Mouse (Mus musculus) heart, embryonic 16.5 days (tissue): ENCODE measurements at regions not wholly inside any gene's neighbourhood (a gene's known extent, or its start where the extent isn't known, plus 50 kb on each side); places are given as distances from the start of the nearest gene placed in this dataset.

Experiments
- ATAC-seq: fragments of 200-750 bp; cut with Nextera tagmentation; replicated peaks from 2 replicates; pipeline ENCODE4 v1.8.0; 2017; ENCODE audit warnings: moderate number of reproducible peaks; ENCODE audit not compliant: insufficient read depth, low FRiP score; ENCODE audit errors: extremely low read depth
- H3K27ac ChIP-seq: fragments of 300-500 bp; sonication (generic); 2 replicates; pipeline ENCODE4 v1.5.1; 2014; ENCODE audit warnings: mild to moderate bottlenecking, low read length, control low read depth, moderate library complexity
- H3K27me3 ChIP-seq: fragments of 300-500 bp; sonication (generic); 2 replicates; pipeline ENCODE4 v1.6.1; 2014; ENCODE audit warnings: low read length, mixed read lengths; ENCODE audit not compliant: control insufficient read depth, insufficient read depth
- H3K36me3 ChIP-seq: fragments of 300-500 bp; sonication (generic); 2 replicates; pipeline ENCODE4 v1.6.1; 2014; ENCODE audit not compliant: control insufficient read depth, insufficient read depth
- H3K4me1 ChIP-seq: fragments of 300-500 bp; sonication (generic); 2 replicates; pipeline ENCODE4 v1.6.1; 2014; ENCODE audit warnings: low read length, mixed read lengths; ENCODE audit not compliant: control insufficient read depth, insufficient read depth
- H3K4me2 ChIP-seq: fragments of 300-500 bp; sonication (generic); 2 replicates; pipeline ENCODE4 v1.6.1; 2014; ENCODE audit warnings: low read depth, mild to moderate bottlenecking, control low read depth, low read length
- H3K4me3 ChIP-seq: fragments of 300-500 bp; sonication (generic); 2 replicates; pipeline ENCODE4 v1.5.1; 2014; ENCODE audit warnings: mild to moderate bottlenecking, control low read depth, low read length
- H3K9ac ChIP-seq: fragments of 300-500 bp; sonication (generic); 2 replicates; pipeline ENCODE4 v1.6.1; 2014; ENCODE audit warnings: low read length, control low read depth
- H3K9me3 ChIP-seq: fragments of 300-500 bp; sonication (generic); replicated peaks from 2 replicates; pipeline ENCODE4 v1.6.1; 2016; ENCODE audit warnings: low read length; ENCODE audit not compliant: control insufficient read depth
- WGBS: fragments of 180-500 bp; shearing (Covaris S2); extraction: QIAGEN DNeasy Blood & Tissue Kit; methylation state at CpG from one replicate; pipeline ENCODE4 v1.1.7; 2014; 5-methylcytosine and 5-hydroxymethylcytosine counted together

- no peak for ATAC-seq
- H3K36me3 ChIP-seq, result no peaks in the 10 kb centered on the region
- 58% methylated on average over 4 of the region's 4 CpGs for WGBS
- H3K4me3 ChIP-seq, result no peak overlapping the region
- H3K27ac ChIP-seq, result 0 out of 2 replicates have a peak overlapping the region, but pooled peaks have one; percentile 12
- no peak overlapping the region for H3K4me2 ChIP-seq
- no peaks in the 10 kb centered on the region for H3K9me3 ChIP-seq
- 0 out of 2 replicates have a peak, but pooled peaks cover 5% of the 10 kb centered on the region for H3K4me1 ChIP-seq
- H3K9ac ChIP-seq, result no peak overlapping the region
- H3K27me3 ChIP-seq, result no peaks in the 10 kb centered on the region
Observed at GRCm38 (mm10) chr6:93462861-93463260, 519.6 kb upstream of the Adamts9 start.

- 48% methylated on average over 3 of the region's 3 CpGs for WGBS
- no peaks in the 10 kb centered on the region for H3K27me3 ChIP-seq
- H3K4me2 ChIP-seq, result no peak overlapping the region
- no peak overlapping the region for H3K9ac ChIP-seq
- H3K9me3 ChIP-seq, result no peaks in the 10 kb centered on the region
- H3K36me3 ChIP-seq, result no peaks in the 10 kb centered on the region
- peak; percentile 86 for ATAC-seq
- H3K4me3 ChIP-seq, result no peak overlapping the region
- 0 out of 2 replicates have a peak, but pooled peaks cover 5% of the 10 kb centered on the region for H3K4me1 ChIP-seq
- H3K27ac ChIP-seq, result peak overlapping the region; percentile 93
Observed at GRCm38 (mm10) chr6:93461374-93461773, 518.1 kb upstream of the Adamts9 start.

- no peak overlapping the region for H3K4me2 ChIP-seq
- no peaks in the 10 kb centered on the region for H3K9me3 ChIP-seq
- H3K27ac ChIP-seq, result no peak overlapping the region
- H3K36me3 ChIP-seq, result no peaks in the 10 kb centered on the region
- 0 out of 2 replicates have a peak, but pooled peaks cover 4% of the 10 kb centered on the region for H3K4me1 ChIP-seq
- H3K4me3 ChIP-seq, result no peak overlapping the region
- H3K9ac ChIP-seq, result no peak overlapping the region
- 78% methylated on average over 4 of the region's 4 CpGs for WGBS
- no peak for ATAC-seq
- no peaks in the 10 kb centered on the region for H3K27me3 ChIP-seq
Observed at GRCm38 (mm10) chr6:93457613-93458012, 514.3 kb upstream of the Adamts9 start.

- WGBS, result 86% methylated on average over 9 of the region's 9 CpGs
- no peak overlapping the region for H3K4me3 ChIP-seq
- H3K4me2 ChIP-seq, result no peak overlapping the region
- H3K9me3 ChIP-seq, result no peaks in the 10 kb centered on the region
- no peaks in the 10 kb centered on the region for H3K36me3 ChIP-seq
- 0 out of 2 replicates have a peak, but pooled peaks cover 2% of the 10 kb centered on the region for H3K4me1 ChIP-seq
- no peak overlapping the region for H3K27ac ChIP-seq
- no peak overlapping the region for H3K9ac ChIP-seq
- ATAC-seq, result no peak
- no peaks in the 10 kb centered on the region for H3K27me3 ChIP-seq
Observed at GRCm38 (mm10) chr6:93456383-93457033, 513.2 kb upstream of the Adamts9 start.

GRCm38 (mm10) chr6:93445568-93445967, 502.3 kb upstream of the Adamts9 start:
- Histone ChIP-seq H3K4me2 (no peak overlapping the region), H3K36me3 (no peaks in the 10 kb centered on the region), H3K4me1 (no peaks in the 10 kb centered on the region), H3K9ac (no peak overlapping the region), H3K27me3 (no peaks in the 10 kb centered on the region), H3K9me3 (no peaks in the 10 kb centered on the region), H3K27ac (no peak overlapping the region), H3K4me3 (no peak overlapping the region)
- ATAC-seq, result peak; percentile 63; the same call in 1 of the 2 replicates
- 64% methylated on average over 16 of the region's 16 CpGs for WGBS

GRCm38 (mm10) chr6:93445124-93445523, 501.8 kb upstream of the Adamts9 start:
- H3K4me3 ChIP-seq, result no peak overlapping the region
- no peaks in the 10 kb centered on the region for H3K36me3 ChIP-seq
- 53% methylated on average over 5 of the region's 5 CpGs for WGBS
- H3K4me1 ChIP-seq, result no peaks in the 10 kb centered on the region
- no peak overlapping the region for H3K9ac ChIP-seq
- ATAC-seq, result no peak
- no peak overlapping the region for H3K27ac ChIP-seq
- H3K4me2 ChIP-seq, result no peak overlapping the region
- no peaks in the 10 kb centered on the region for H3K27me3 ChIP-seq
- H3K9me3 ChIP-seq, result no peaks in the 10 kb centered on the region

- no peak for ATAC-seq
- Histone ChIP-seq H3K27me3 (no peaks in the 10 kb centered on the region), H3K36me3 (no peaks in the 10 kb centered on the region), H3K27ac (peak overlapping the region; percentile 11; the same call in 1 of the 2 replicates), H3K4me3 (no peak overlapping the region), H3K9me3 (no peaks in the 10 kb centered on the region), H3K9ac (no peak overlapping the region), H3K4me1 (no peaks in the 10 kb centered on the region), H3K4me2 (no peak overlapping the region)
- WGBS, result 39% methylated on average over 11 of the region's 11 CpGs
Observed at GRCm38 (mm10) chr6:93443766-93444557, 500.7 kb upstream of the Adamts9 start.

GRCm38 (mm10) chr6:93433446-93433845, 490.2 kb upstream of the Adamts9 start:
- no peak overlapping the region for H3K9ac ChIP-seq
- no peak overlapping the region for H3K4me2 ChIP-seq
- 0 out of 2 replicates have a peak, but pooled peaks cover 2% of the 10 kb centered on the region for H3K9me3 ChIP-seq
- no peaks in the 10 kb centered on the region for H3K4me1 ChIP-seq
- H3K27ac ChIP-seq, result no peak overlapping the region
- WGBS, result 97% methylated on average over 1 of the region's 1 CpGs
- ATAC-seq, result no peak
- H3K27me3 ChIP-seq, result no peaks in the 10 kb centered on the region
- no peak overlapping the region for H3K4me3 ChIP-seq
- no peaks in the 10 kb centered on the region for H3K36me3 ChIP-seq

GRCm38 (mm10) chr6:93426141-93426540, 482.8 kb upstream of the Adamts9 start:
- 0 out of 2 replicates have a peak, but pooled peaks cover 2% of the 10 kb centered on the region for H3K9me3 ChIP-seq
- H3K27me3 ChIP-seq, result no peaks in the 10 kb centered on the region
- no peak overlapping the region for H3K27ac ChIP-seq
- 47% methylated on average over 1 of the region's 1 CpGs for WGBS
- no peak for ATAC-seq
- no peak overlapping the region for H3K4me2 ChIP-seq
- H3K4me1 ChIP-seq, result no peaks in the 10 kb centered on the region
- no peaks in the 10 kb centered on the region for H3K36me3 ChIP-seq
- no peak overlapping the region for H3K9ac ChIP-seq
- H3K4me3 ChIP-seq, result no peak overlapping the region
